Mouse (Mus musculus): ENCODE results near the gene Ppp1r3e. TPM values are rescaled to one million over a fixed set of nuclear protein-coding genes. Genes with fewer than 3 reads are reported as not detected.
A peak's percentile ranks its signal among the peaks of the same experiment; 100 is the strongest.

Gene Ppp1r3e
- polyA plus RNA-seq, 1 experiment from 2014 or later, result 7.2 TPM

- Histone ChIP-seq H3K4me1 (ENCODE audit: control insufficient read depth, insufficient read depth, low read length) (peaks cover 12% of the 10 kb centered on the region), H3K4me3 (ENCODE audit: low read depth, low read length) (no peak overlapping the region), H3K9me3 (ENCODE audit: control insufficient read depth, low read length) (no peaks in the 10 kb centered on the region), H3K27me3 (ENCODE audit: control insufficient read depth, insufficient read depth, low read length) (no peaks in the 10 kb centered on the region), H3K36me3 (ENCODE audit: control insufficient read depth, insufficient read depth, low read length) (no peaks in the 10 kb centered on the region; the same call in 1 of the 2 replicates), H3K9ac (replicated peaks; ENCODE audit: low read depth, low read length) (no peak overlapping the region), H3K4me2 (ENCODE audit: low read depth, low read length) (no peak overlapping the region; the same call in 1 of the 2 replicates), H3K27ac (ENCODE audit: low read depth, low read length) (no peak overlapping the region)
- 91% methylated on average over 11 of the region's 11 CpGs for WGBS
- ATAC-seq (ENCODE audit: low read depth), result no peak
Measured at GRCm38 (mm10) chr14:54885309-54885708, 8.0 kb upstream of the Ppp1r3e start.

- Histone ChIP-seq H3K27ac (ENCODE audit: low read depth, low read length) (peak overlapping the region; percentile 90), H3K9me3 (ENCODE audit: control insufficient read depth, low read length) (no peaks in the 10 kb centered on the region), H3K4me1 (ENCODE audit: control insufficient read depth, insufficient read depth, low read length) (peaks cover 12% of the 10 kb centered on the region), H3K4me3 (ENCODE audit: low read depth, low read length) (peak overlapping the region; percentile 69), H3K27me3 (ENCODE audit: control insufficient read depth, insufficient read depth, low read length) (no peaks in the 10 kb centered on the region), H3K4me2 (ENCODE audit: low read depth, low read length) (peak overlapping the region; percentile 80), H3K36me3 (ENCODE audit: control insufficient read depth, insufficient read depth, low read length) (no peaks in the 10 kb centered on the region; the same call in 1 of the 2 replicates), H3K9ac (replicated peaks; ENCODE audit: low read depth, low read length) (peak overlapping the region; percentile 85)
- WGBS, result 27% methylated on average over 21 of the region's 21 CpGs
- ATAC-seq (ENCODE audit: low read depth), result peak; percentile 3; the same call in 1 of the 2 replicates
Measured at GRCm38 (mm10) chr14:54884022-54884712, 6.8 kb upstream of the Ppp1r3e start.

- peak within 1 kb of the TSS; percentile 90 for H3K27ac ChIP-seq (ENCODE audit: low read depth, low read length)
- peak within 1 kb of the TSS; percentile 85 for H3K9ac ChIP-seq (replicated peaks; ENCODE audit: low read depth, low read length)
- H3K4me2 ChIP-seq (ENCODE audit: low read depth, low read length), result peak within 1 kb of the TSS; percentile 80
- H3K27me3 ChIP-seq (ENCODE audit: control insufficient read depth, insufficient read depth, low read length), result no peaks in the 10 kb centered on the region
- ATAC-seq (ENCODE audit: low read depth), result peak; percentile 91
- peak within 1 kb of the TSS; percentile 69 for H3K4me3 ChIP-seq (ENCODE audit: low read depth, low read length)
- H3K9me3 ChIP-seq (ENCODE audit: control insufficient read depth, low read length), result no peaks in the 10 kb centered on the region
- H3K4me1 ChIP-seq (ENCODE audit: control insufficient read depth, insufficient read depth, low read length), result peaks cover 12% of the 10 kb centered on the region
- WGBS, result 0% methylated on average over 27 of the region's 27 CpGs
- H3K36me3 ChIP-seq (ENCODE audit: control insufficient read depth, insufficient read depth, low read length), result no peaks in the 10 kb centered on the region; the same call in 1 of the 2 replicates
Measured at GRCm38 (mm10) chr14:54883154-54884021, 6.0 kb upstream of the Ppp1r3e start, which contains the start of the genes Bcl2l2 and Gm20521. TSS of gene Bcl2l2 (plus strand) at chr14:54883377. TSS of gene Gm20521 (plus strand) at chr14:54883441.

- H3K27ac ChIP-seq (ENCODE audit: low read depth, low read length), result peak overlapping the region; percentile 93
- H3K36me3 ChIP-seq (ENCODE audit: control insufficient read depth, insufficient read depth, low read length), result no peaks in the 10 kb centered on the region
- WGBS, result under 1% methylated on average over 51 of the region's 72 CpGs
- no peaks in the 10 kb centered on the region for H3K27me3 ChIP-seq (ENCODE audit: control insufficient read depth, insufficient read depth, low read length)
- H3K9me3 ChIP-seq (ENCODE audit: control insufficient read depth, low read length), result no peaks in the 10 kb centered on the region
- ATAC-seq (ENCODE audit: low read depth), result peak; percentile 93
- peak overlapping the region; percentile 89 for H3K4me2 ChIP-seq (ENCODE audit: low read depth, low read length)
- peak overlapping the region; percentile 95 for H3K9ac ChIP-seq (replicated peaks; ENCODE audit: low read depth, low read length)
- peak overlapping the region; percentile 82 for H3K4me3 ChIP-seq (ENCODE audit: low read depth, low read length)
- peaks cover 8% of the 10 kb centered on the region for H3K4me1 ChIP-seq (ENCODE audit: control insufficient read depth, insufficient read depth, low read length)
Measured at GRCm38 (mm10) chr14:54876539-54877047, 757 bp downstream of the Ppp1r3e start.

GRCm38 (mm10) chr14:54875844-54876538 is 1.4 kb downstream of the Ppp1r3e start:
- ATAC-seq (ENCODE audit: low read depth), result peak; percentile 57
- H3K27me3 ChIP-seq (ENCODE audit: control insufficient read depth, insufficient read depth, low read length), result no peaks in the 10 kb centered on the region

GRCm38 (mm10) chr14:54874165-54874564 is 3.2 kb downstream of the Ppp1r3e start:
- H3K27ac ChIP-seq (ENCODE audit: low read depth, low read length), result no peak overlapping the region
- 91% methylated on average over 3 of the region's 3 CpGs for WGBS
- no peak overlapping the region for H3K4me2 ChIP-seq (ENCODE audit: low read depth, low read length)
- H3K4me1 ChIP-seq (ENCODE audit: control insufficient read depth, insufficient read depth, low read length), result peaks cover 8% of the 10 kb centered on the region
- no peak for ATAC-seq (ENCODE audit: low read depth)
- no peaks in the 10 kb centered on the region for H3K36me3 ChIP-seq (ENCODE audit: control insufficient read depth, insufficient read depth, low read length)
- no peak overlapping the region for H3K9ac ChIP-seq (replicated peaks; ENCODE audit: low read depth, low read length)
- H3K4me3 ChIP-seq (ENCODE audit: low read depth, low read length), result no peak overlapping the region
- no peaks in the 10 kb centered on the region for H3K9me3 ChIP-seq (ENCODE audit: control insufficient read depth, low read length)
- H3K27me3 ChIP-seq (ENCODE audit: control insufficient read depth, insufficient read depth, low read length), result no peaks in the 10 kb centered on the region

More at GRCm38 (mm10) chr14:54875844-54876538, 1.4 kb downstream of the Ppp1r3e start:
- H3K4me3 ChIP-seq (ENCODE audit: low read depth, low read length), result peak overlapping the region; percentile 82
- H3K27ac ChIP-seq (ENCODE audit: low read depth, low read length), result peak overlapping the region; percentile 93
- H3K4me2 ChIP-seq (ENCODE audit: low read depth, low read length), result peak overlapping the region; percentile 89
- WGBS, result 2% methylated on average over 36 of the region's 36 CpGs
- no peaks in the 10 kb centered on the region for H3K9me3 ChIP-seq (ENCODE audit: control insufficient read depth, low read length)
- H3K4me1 ChIP-seq (ENCODE audit: control insufficient read depth, insufficient read depth, low read length), result peaks cover 8% of the 10 kb centered on the region
- peak overlapping the region; percentile 95 for H3K9ac ChIP-seq (replicated peaks; ENCODE audit: low read depth, low read length)
- H3K36me3 ChIP-seq (ENCODE audit: control insufficient read depth, insufficient read depth, low read length), result no peaks in the 10 kb centered on the region

GRCm38 (mm10) chr14:54870861-54871260 is 6.5 kb downstream of the Ppp1r3e start, which contains the start of gene Homez:
TSS of gene Homez (minus strand) at chr14:54870961.
- ATAC-seq (ENCODE audit: low read depth), result no peak
- H3K9ac ChIP-seq (replicated peaks; ENCODE audit: low read depth, low read length), result no peak within 1 kb of the TSS
- WGBS, result 86% methylated on average over 5 of the region's 5 CpGs
- no peaks in the 10 kb centered on the region for H3K9me3 ChIP-seq (ENCODE audit: control insufficient read depth, low read length)
- H3K36me3 ChIP-seq (ENCODE audit: control insufficient read depth, insufficient read depth, low read length), result no peaks in the 10 kb centered on the region
- H3K27ac ChIP-seq (ENCODE audit: low read depth, low read length), result no peak within 1 kb of the TSS
- no peaks in the 10 kb centered on the region for H3K27me3 ChIP-seq (ENCODE audit: control insufficient read depth, insufficient read depth, low read length)
- H3K4me3 ChIP-seq (ENCODE audit: low read depth, low read length), result no peak within 1 kb of the TSS
- H3K4me1 ChIP-seq (ENCODE audit: control insufficient read depth, insufficient read depth, low read length), result peaks cover 7% of the 10 kb centered on the region
- no peak within 1 kb of the TSS for H3K4me2 ChIP-seq (ENCODE audit: low read depth, low read length)

- 86% methylated on average over 4 of the region's 4 CpGs for WGBS
- Histone ChIP-seq H3K4me3 (ENCODE audit: low read depth, low read length) (no peak overlapping the region), H3K9me3 (ENCODE audit: control insufficient read depth, low read length) (no peaks in the 10 kb centered on the region), H3K36me3 (ENCODE audit: control insufficient read depth, insufficient read depth, low read length) (no peaks in the 10 kb centered on the region), H3K4me2 (ENCODE audit: low read depth, low read length) (no peak overlapping the region), H3K27me3 (ENCODE audit: control insufficient read depth, insufficient read depth, low read length) (no peaks in the 10 kb centered on the region), H3K4me1 (ENCODE audit: control insufficient read depth, insufficient read depth, low read length) (peaks cover 3% of the 10 kb centered on the region; the same call in 1 of the 2 replicates), H3K27ac (ENCODE audit: low read depth, low read length) (no peak overlapping the region), H3K9ac (replicated peaks; ENCODE audit: low read depth, low read length) (no peak overlapping the region)
- no peak for ATAC-seq (ENCODE audit: low read depth)
Measured at GRCm38 (mm10) chr14:54868026-54868425, 9.3 kb downstream of the Ppp1r3e start.

Measured in neural tube, embryonic 14.5 days (tissue).